Mouse (Mus musculus) layer of hippocampus, adult 11-12 months (tissue): Measurements from ENCODE around the gene Rnf222.
"Not testable (repeated sequence)": the region's sequence is repeated elsewhere in the genome, so short reads cannot be mapped to it uniquely, and the experiment has no call there.

Experiments
- DNase-seq: peaks from one replicate; pipeline ENCODE4 v3.0.0; 2022; ENCODE audit warnings: low spot score

Gene Rnf222

GRCm38 (mm10) chr11:68911531-68912177, 23.3 kb downstream of the Rnf222 start:
- no peak for DNase-seq

GRCm38 (mm10) chr11:68914566-68914965, 26.2 kb downstream of the Rnf222 start:
- DNase-seq: no peak

GRCm38 (mm10) chr11:68923191-68923590, 34.8 kb downstream of the Rnf222 start:
- no peak for DNase-seq

- no peak for DNase-seq
Observed at GRCm38 (mm10) chr11:68924749-68925148, 36.4 kb downstream of the Rnf222 start.

- DNase-seq: no peak
Observed at GRCm38 (mm10) chr11:68926981-68927380, 38.6 kb downstream of the Rnf222 start, which contains the start of gene Odf4. Gene Odf4, minus strand, starts transcription at chr11:68927081.

GRCm38 (mm10) chr11:68929947-68930346, 41.6 kb downstream of the Rnf222 start:
- DNase-seq: no peak

- DNase-seq: no peak
Observed at GRCm38 (mm10) chr11:68933885-68934507, 45.6 kb downstream of the Rnf222 start.

- not testable (repeated sequence) for DNase-seq
Observed at GRCm38 (mm10) chr11:68936951-68937350, 48.6 kb downstream of the Rnf222 start.

GRCm38 (mm10) chr11:68939451-68940304, 51.3 kb downstream of the Rnf222 start:
- peak; percentile 90 for DNase-seq

- no peak for DNase-seq
Observed at GRCm38 (mm10) chr11:68940516-68940915, 52.2 kb downstream of the Rnf222 start.

GRCm38 (mm10) chr11:68942731-68943130, 54.4 kb downstream of the Rnf222 start:
- DNase-seq: no peak

- DNase-seq: no peak
Observed at GRCm38 (mm10) chr11:68945245-68945644, 56.9 kb downstream of the Rnf222 start.
